Mouse (Mus musculus): ENCODE results near the gene Tstd2.
A peak's percentile ranks its signal among the peaks of the same experiment; 100 is the strongest.

Tstd2 gene

GRCm38 (mm10) chr4:46138287-46139222 is at the start of gene Tstd2, which contains the start of gene Ncbp1:
Gene Tstd2, minus strand, starts transcription at chr4:46138694.
Gene Ncbp1, plus strand, starts transcription at chr4:46138613.
- DNase-seq (ENCODE audit: low spot score in 2 of 2) = peak; percentile 89 to 96

- no peak for DNase-seq (ENCODE audit: low spot score in 2 of 2)
Measured at GRCm38 (mm10) chr4:46186466-46186865, 48.0 kb upstream of the Tstd2 start.

- DNase-seq (ENCODE audit: low spot score in 2 of 2) = no peak
Measured at GRCm38 (mm10) chr4:46185890-46186289, 47.4 kb upstream of the Tstd2 start.

GRCm38 (mm10) chr4:46185423-46185822 is 46.9 kb upstream of the Tstd2 start:
- no peak for DNase-seq (ENCODE audit: low spot score in 2 of 2)

GRCm38 (mm10) chr4:46182181-46182580 is 43.7 kb upstream of the Tstd2 start:
- DNase-seq (ENCODE audit: low spot score in 2 of 2) = no peak

- no peak for DNase-seq (ENCODE audit: low spot score in 2 of 2)
Measured at GRCm38 (mm10) chr4:46181168-46181567, 42.7 kb upstream of the Tstd2 start.

- DNase-seq (ENCODE audit: low spot score in 2 of 2) = no peak
Measured at GRCm38 (mm10) chr4:46177496-46177895, 39.0 kb upstream of the Tstd2 start.

- no peak for DNase-seq (ENCODE audit: low spot score in 2 of 2)
Measured at GRCm38 (mm10) chr4:46177018-46177417, 38.5 kb upstream of the Tstd2 start.

GRCm38 (mm10) chr4:46176313-46176712 is 37.8 kb upstream of the Tstd2 start:
- DNase-seq (ENCODE audit: low spot score in 2 of 2) = no peak

- DNase-seq (ENCODE audit: low spot score in 2 of 2) = no peak
Measured at GRCm38 (mm10) chr4:46171761-46172160, 33.3 kb upstream of the Tstd2 start.

- no peak for DNase-seq (ENCODE audit: low spot score in 2 of 2)
Measured at GRCm38 (mm10) chr4:46165831-46166230, 27.3 kb upstream of the Tstd2 start.

GRCm38 (mm10) chr4:46164027-46164426 is 25.5 kb upstream of the Tstd2 start:
- no peak for DNase-seq (ENCODE audit: low spot score in 2 of 2)

- DNase-seq (ENCODE audit: low spot score in 2 of 2) = no peak
Measured at GRCm38 (mm10) chr4:46151903-46152544, 13.5 kb upstream of the Tstd2 start.

- DNase-seq (ENCODE audit: low spot score in 2 of 2) = no peak
Measured at GRCm38 (mm10) chr4:46146881-46147280, 8.4 kb upstream of the Tstd2 start.

GRCm38 (mm10) chr4:46144323-46144722 is 5.8 kb upstream of the Tstd2 start:
- no peak for DNase-seq (ENCODE audit: low spot score in 2 of 2)

- no peak for DNase-seq (ENCODE audit: low spot score in 2 of 2)
Measured at GRCm38 (mm10) chr4:46137629-46138286, 736 bp downstream of the Tstd2 start.

GRCm38 (mm10) chr4:46131791-46132190 is 6.7 kb downstream of the Tstd2 start:
- DNase-seq (ENCODE audit: low spot score in 2 of 2) = no peak

- DNase-seq (ENCODE audit: low spot score in 2 of 2) = peak; percentile 36 to 77
Measured at GRCm38 (mm10) chr4:46130221-46130620, 8.3 kb downstream of the Tstd2 start.

- DNase-seq (ENCODE audit: low spot score in 2 of 2) = no peak
Measured at GRCm38 (mm10) chr4:46129311-46130004, 9.0 kb downstream of the Tstd2 start.

- peak; percentile 68 to 85 for DNase-seq (ENCODE audit: low spot score in 2 of 2)
Measured at GRCm38 (mm10) chr4:46126541-46126940, 12.0 kb downstream of the Tstd2 start.

GRCm38 (mm10) chr4:46123358-46123757 is 15.1 kb downstream of the Tstd2 start:
- DNase-seq (ENCODE audit: low spot score in 2 of 2) = no peak

- DNase-seq (ENCODE audit: low spot score in 2 of 2) = no peak
Measured at GRCm38 (mm10) chr4:46120767-46121166, 17.7 kb downstream of the Tstd2 start.
